Mouse (Mus musculus): ENCODE data around the gene Jak3. TPM values are rescaled to one million over a fixed set of nuclear protein-coding genes. Genes with fewer than 3 reads are reported as not detected.

Jak3 gene
- total RNA-seq, 2 experiments from 2014 or later, result 1.8 to 5.2 TPM

DNA sequence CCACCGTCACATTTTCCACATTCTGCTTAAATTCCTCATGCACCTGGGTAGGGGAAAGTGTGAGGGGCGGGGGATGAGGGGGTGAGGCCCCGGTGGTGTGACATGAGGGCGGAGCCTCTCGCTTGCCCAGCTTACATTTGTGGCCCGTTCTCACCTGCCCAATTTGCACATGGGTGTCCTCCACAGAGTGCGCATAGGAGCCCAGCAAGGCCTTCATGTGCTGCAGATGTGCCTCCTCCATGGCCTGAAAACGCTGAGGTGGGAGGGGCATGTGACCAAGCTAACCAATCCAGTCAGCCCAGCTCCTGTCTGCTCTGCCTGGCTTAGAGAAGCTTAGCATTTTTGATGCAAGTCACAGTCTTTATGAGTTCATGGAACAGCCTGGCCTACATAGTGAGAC lies 39.4 kb downstream of the Jak3 start:
- ATAC-seq (replicated peaks; ENCODE audit: low FRiP score, low TSS enrichment, poor library complexity, severe bottlenecking), result no peak

DNA sequence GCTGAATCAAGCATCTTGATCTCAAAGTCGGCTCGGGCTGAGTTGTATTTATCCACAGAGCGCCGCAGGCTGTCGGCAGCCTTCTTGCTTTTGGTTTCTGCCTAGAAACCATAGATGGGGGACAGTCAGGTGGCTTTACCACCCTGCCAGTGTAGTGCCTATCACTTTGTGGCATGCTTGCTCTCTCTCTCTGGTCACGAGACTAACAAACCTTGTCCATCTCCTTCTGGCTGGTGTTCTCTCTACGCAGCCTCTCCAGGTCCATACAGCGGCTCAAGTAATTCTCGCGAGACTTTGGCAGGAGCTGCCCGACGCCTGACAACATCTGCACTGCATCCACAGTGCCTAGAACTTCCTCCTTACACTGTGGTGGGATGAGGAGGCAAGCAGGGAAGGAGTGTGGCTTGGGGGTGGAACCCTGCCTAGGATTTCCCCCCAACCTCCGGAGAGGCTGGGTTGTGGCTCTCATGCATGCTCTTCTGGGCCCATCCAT lies 40.5 kb downstream of the Jak3 start:
- ATAC-seq (replicated peaks; ENCODE audit: low FRiP score, low TSS enrichment, poor library complexity, severe bottlenecking), result no peak

GRCm38 (mm10) chr8:71717096-71717495 lies 41.0 kb downstream of the Jak3 start:
- no peak for ATAC-seq (replicated peaks; ENCODE audit: low FRiP score, low TSS enrichment, poor library complexity, severe bottlenecking)

DNA sequence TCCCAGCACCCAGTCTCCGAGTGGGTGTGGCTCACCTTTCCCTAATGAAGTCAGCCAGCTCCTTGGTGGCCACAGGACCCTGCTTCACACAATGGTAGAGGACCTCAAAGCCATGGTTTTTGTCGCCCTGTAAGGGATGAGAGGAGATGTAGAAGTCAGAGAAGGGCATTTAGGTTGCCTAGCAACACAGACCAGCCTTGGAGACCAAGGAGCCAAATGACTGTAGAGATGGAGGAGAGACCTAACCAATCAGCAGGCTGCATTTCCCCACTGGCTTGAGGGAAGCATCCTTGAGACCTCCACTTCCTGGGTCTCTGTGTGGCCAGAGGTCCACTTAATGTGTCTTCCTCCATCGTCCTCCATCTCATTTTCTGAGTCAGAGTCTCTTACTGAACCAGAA lies 42.2 kb downstream of the Jak3 start:
- no peak for ATAC-seq (replicated peaks; ENCODE audit: low FRiP score, low TSS enrichment, poor library complexity, severe bottlenecking)

GRCm38 (mm10) chr8:71719218-71719617 lies 43.1 kb downstream of the Jak3 start:
- ATAC-seq (replicated peaks; ENCODE audit: low FRiP score, low TSS enrichment, poor library complexity, severe bottlenecking), result peak; percentile 86

DNA sequence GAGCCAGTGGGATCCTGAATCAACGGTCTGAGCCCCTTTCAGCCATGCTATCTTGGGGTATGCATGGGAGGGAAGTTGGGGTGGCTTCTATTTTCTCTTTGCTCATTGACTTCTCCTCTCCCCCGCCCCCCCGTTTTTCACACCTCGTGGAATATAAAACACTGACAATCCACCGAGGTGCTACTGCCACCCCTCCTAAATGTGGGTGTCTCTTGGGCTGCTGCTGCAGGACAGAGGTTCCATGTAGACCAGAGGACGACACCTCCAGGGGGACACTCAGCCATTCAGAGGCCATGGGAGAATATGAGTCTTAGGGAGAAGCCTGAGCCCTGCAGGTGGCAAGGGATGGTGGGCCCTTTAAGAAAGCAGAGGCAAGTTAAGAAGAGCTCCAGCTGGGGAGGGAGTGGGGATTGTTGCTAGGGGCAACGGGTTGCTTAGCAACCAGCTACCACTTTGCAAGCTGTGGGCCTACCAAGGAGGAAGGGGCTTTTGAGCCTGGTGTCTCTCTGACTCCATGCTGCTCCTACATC lies 43.9 kb downstream of the Jak3 start:
- no peak for ATAC-seq (replicated peaks; ENCODE audit: low FRiP score, low TSS enrichment, poor library complexity, severe bottlenecking)

DNA sequence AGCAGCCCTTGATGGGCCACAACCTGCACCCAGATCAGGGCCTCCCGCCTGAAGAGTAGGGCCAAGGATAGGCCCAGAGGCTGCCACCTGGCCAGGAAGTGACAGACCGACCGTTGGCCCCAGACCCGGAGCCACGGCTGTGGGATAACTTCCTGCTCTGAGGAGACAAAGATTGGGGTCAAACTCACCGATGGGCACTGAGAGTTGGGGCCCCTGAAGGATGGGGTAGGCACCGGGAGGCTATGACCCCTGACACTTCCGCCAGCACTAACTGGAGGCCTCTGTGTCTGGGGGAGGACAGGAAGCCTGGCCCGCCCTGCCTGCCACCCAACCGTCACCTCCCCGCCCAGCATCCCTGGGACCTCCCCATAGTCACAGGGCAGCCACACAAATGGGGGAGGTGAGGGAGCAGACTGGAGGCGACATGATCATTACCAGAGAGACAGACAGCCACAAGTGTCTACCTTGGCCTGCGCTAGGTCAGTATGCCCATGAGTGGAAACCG lies 47.0 kb downstream of the Jak3 start:
- ATAC-seq (replicated peaks; ENCODE audit: low FRiP score, low TSS enrichment, poor library complexity, severe bottlenecking), result peak; percentile 62

DNA sequence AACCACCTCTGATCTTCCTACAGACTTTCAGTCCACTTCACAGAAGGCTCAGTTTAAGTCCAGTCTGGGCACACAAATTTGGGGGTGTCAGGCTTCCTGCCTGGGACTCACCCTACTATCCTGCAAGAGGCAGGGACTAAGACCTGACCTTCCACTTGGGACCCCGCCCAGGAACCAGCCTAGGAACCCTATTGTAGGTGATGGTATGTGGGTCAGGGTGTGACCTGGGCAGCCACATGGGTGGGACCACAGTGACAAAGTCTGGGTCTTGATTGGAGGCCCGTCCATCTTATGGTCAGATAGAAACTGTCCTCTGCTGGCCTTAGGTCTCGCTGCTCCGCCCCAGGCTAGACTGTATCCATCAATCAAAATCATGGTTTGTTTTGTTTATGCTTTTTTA lies 48.3 kb downstream of the Jak3 start:
- no peak for ATAC-seq (replicated peaks; ENCODE audit: low FRiP score, low TSS enrichment, poor library complexity, severe bottlenecking)

GRCm38 (mm10) chr8:71725122-71725924 lies 49.2 kb downstream of the Jak3 start, which contains the start of gene Fcho1:
Gene Fcho1 (minus strand): TSS chr8:71725716.
- peak; percentile 45 for ATAC-seq (replicated peaks; ENCODE audit: low FRiP score, low TSS enrichment, poor library complexity, severe bottlenecking)

DNA sequence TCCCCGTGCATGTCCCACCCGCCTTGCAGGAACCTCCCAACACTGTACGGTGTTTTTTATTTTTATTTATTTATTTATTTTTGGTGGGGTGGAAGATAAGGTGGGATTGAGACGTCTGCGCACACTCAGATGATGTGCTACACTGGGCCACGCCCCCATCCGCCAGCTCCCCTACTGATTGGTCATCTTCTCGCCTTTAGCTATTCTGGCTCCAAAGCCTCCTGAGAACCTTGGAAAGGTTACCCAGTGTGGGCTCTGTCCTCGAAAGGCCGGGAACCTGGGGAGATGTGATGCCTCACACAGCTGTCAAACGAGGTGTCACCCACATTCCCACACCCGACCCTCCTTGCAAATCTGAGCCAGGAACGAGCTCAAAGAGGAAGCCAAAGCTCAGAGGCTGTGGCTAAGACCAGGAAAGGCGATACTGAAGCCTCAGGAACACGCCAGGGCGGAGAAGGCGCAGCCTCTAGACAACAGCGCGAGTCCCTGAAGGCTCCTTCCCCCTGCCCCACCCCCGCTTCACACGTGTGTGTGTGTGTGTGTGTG lies 52.2 kb downstream of the Jak3 start:
- peak; percentile 28; the same call in 1 of the 2 replicates for ATAC-seq (replicated peaks; ENCODE audit: low FRiP score, low TSS enrichment, poor library complexity, severe bottlenecking)

DNA sequence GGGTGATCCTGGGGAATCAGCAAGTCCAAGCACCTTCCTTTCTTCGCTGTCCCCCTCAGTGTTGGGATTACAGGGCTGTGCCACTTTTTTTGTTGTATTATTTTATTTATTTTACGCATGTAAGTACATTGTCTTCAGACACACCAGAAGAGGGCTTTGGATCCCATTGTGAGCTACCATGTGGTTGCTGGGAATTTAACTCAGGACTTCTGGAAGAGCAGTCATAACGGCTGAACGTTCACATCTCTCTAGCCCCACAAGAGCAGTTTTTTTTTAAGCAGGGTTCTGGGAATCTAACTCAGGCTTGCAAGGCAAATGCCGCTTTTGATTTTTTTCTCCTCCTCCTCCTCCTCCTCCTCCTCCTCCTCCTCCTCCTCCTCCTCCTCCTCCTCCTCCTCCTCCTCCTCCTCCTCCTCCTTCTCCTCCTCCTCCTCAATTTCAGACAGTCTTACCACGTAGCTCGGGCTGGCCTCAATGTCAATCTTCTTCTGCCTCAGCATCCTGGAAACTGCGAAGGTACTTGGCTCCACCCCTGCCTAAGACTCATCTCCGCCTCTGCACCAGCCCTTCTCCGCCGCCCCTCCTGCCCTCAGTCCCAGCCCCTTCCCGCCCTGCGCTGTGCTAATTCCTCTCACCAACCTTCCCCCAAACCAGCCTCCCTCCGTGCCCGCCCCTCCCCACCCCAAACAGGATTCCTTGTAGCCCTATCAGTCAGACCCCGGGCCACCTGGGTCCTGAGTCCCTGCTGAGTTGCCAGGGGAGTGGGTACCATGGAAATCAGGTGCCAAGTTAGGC lies 52.9 kb downstream of the Jak3 start:
- peak; percentile 55 for ATAC-seq (replicated peaks; ENCODE audit: low FRiP score, low TSS enrichment, poor library complexity, severe bottlenecking)

DNA sequence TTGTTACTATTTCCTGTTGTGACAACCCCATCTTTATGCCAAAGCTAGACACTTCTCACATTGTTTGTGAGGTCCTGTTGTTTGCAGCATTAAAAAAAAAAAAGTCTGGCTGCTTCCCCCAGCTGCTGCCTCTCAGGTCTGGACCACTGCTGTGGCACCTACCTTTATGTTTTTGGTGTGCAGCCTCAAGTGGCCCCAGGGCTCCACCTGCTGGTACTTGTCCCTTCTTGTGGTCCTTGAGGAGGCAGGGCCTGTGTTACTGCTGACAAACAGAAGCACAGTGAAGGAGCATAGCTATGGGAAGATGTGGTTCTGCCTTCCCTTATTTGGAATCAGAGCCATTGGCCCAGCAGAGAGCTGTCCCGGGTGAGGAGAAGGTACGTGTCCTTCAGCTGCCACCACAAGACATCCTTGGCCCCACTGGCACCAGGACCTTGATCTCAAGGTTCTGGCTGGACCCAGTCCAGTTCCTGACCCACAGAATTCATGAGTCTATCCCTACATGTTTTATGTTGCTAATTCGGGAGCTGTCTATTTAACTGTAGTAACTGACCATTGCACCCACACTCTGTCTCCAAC lies 55.6 kb downstream of the Jak3 start:
- ATAC-seq (replicated peaks; ENCODE audit: low FRiP score, low TSS enrichment, poor library complexity, severe bottlenecking), result peak; percentile 63

DNA sequence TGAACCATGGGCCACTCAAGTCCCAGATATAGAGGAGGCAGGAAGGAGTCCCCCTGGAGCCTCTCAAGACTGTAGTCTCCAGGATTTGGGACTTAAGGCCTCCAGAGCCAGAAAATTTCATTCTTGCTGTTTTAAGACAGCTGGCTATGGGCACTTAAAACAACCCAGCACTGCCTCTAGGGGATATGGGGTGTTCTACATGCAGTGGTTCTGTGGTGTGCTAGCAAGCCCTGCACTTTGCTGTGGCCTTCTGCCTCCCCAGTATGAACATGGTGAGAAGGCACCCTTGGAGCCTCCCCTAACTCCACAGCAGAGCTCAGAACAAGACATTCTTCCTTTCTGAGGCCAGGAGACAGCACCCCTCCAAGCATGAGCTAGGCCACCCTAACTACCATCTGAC lies 62.2 kb downstream of the Jak3 start:
- peak; percentile 46; the same call in 1 of the 2 replicates for ATAC-seq (replicated peaks; ENCODE audit: low FRiP score, low TSS enrichment, poor library complexity, severe bottlenecking)

Other genes with a start within 250 kb of the Jak3 start
- gene Abhd8, start 212.6 kb upstream of the Jak3 start, total RNA-seq (2014; fragmentation: Nextera tagmentation), result 5.3 and 7.1 TPM in 2 replicates
- 4.7 and 6.3 TPM in 2 replicates for gene Abhd8, start 212.6 kb upstream of the Jak3 start, total RNA-seq (2017)
- 82.3 and 120 TPM in 2 replicates for gene Mrpl34, start 211.3 kb upstream of the Jak3 start, total RNA-seq (2014; fragmentation: Nextera tagmentation)
- 46.7 and 63.4 TPM in 2 replicates for gene Mrpl34, start 211.3 kb upstream of the Jak3 start, total RNA-seq (2017)
- 31.4 and 47.5 TPM in 2 replicates for gene Dda1, start 207.1 kb upstream of the Jak3 start, total RNA-seq (2014; fragmentation: Nextera tagmentation)
- 13.3 and 19.6 TPM in 2 replicates for gene Dda1, start 207.1 kb upstream of the Jak3 start, total RNA-seq (2017)
- gene Ano8, start 190.3 kb upstream of the Jak3 start, total RNA-seq (2014; fragmentation: Nextera tagmentation), result 2.4 and 4.5 TPM in 2 replicates
- gene Ano8, start 190.3 kb upstream of the Jak3 start, total RNA-seq (2017), result 2.3 and 3.4 TPM in 2 replicates
- 15.1 and 20.3 TPM in 2 replicates for gene Gtpbp3, start 188.2 kb upstream of the Jak3 start, total RNA-seq (2014; fragmentation: Nextera tagmentation)
- gene Gtpbp3, start 188.2 kb upstream of the Jak3 start, total RNA-seq (2017), result 18.7 and 32.1 TPM in 2 replicates
- 7.2 and 8.9 TPM in 2 replicates for gene Plvap, start 164.5 kb upstream of the Jak3 start, total RNA-seq (2014; fragmentation: Nextera tagmentation)
- gene Plvap, start 164.5 kb upstream of the Jak3 start, total RNA-seq (2017), result 6.9 and 9.3 TPM in 2 replicates
- not detected in 2 replicates for gene Ccdc194, start 150.6 kb upstream of the Jak3 start, total RNA-seq (2014; fragmentation: Nextera tagmentation)
- not detected in 2 replicates for gene Ccdc194, start 150.6 kb upstream of the Jak3 start, total RNA-seq (2017)
- 31.1 and 46.7 TPM in 2 replicates for gene Bst2, start 138.8 kb upstream of the Jak3 start, total RNA-seq (2014; fragmentation: Nextera tagmentation)
- gene Bst2, start 138.8 kb upstream of the Jak3 start, total RNA-seq (2017), result 34.9 and 90.9 TPM in 2 replicates
- 19.9 and 24.4 TPM in 2 replicates for gene Mvb12a, start 133.4 kb upstream of the Jak3 start, total RNA-seq (2014; fragmentation: Nextera tagmentation)
- gene Mvb12a, start 133.4 kb upstream of the Jak3 start, total RNA-seq (2017), result 23.9 and 31.7 TPM in 2 replicates
- gene Tmem221, start 117.4 kb upstream of the Jak3 start, total RNA-seq (2014; fragmentation: Nextera tagmentation), result not detected in 2 replicates
- gene Tmem221, start 117.4 kb upstream of the Jak3 start, total RNA-seq (2017), result not detected in 2 replicates
- gene Nxnl1, start 109.7 kb upstream of the Jak3 start, total RNA-seq (2014; fragmentation: Nextera tagmentation), result not detected in 2 replicates
- gene Nxnl1, start 109.7 kb upstream of the Jak3 start, total RNA-seq (2017), result not detected in 2 replicates
- gene Slc27a1, start 107.4 kb upstream of the Jak3 start, total RNA-seq (2014; fragmentation: Nextera tagmentation), result 3.0 and 6.3 TPM in 2 replicates
- 0.95 and 3.1 TPM in 2 replicates for gene Slc27a1, start 107.4 kb upstream of the Jak3 start, total RNA-seq (2017)
- gene Pgls, start 84.1 kb upstream of the Jak3 start, total RNA-seq (2014; fragmentation: Nextera tagmentation), result 104 and 132 TPM in 2 replicates
- 76.2 and 80.7 TPM in 2 replicates for gene Pgls, start 84.1 kb upstream of the Jak3 start, total RNA-seq (2017)
- gene Fam129c, start 78.6 kb upstream of the Jak3 start, total RNA-seq (2014; fragmentation: Nextera tagmentation), result 15.9 and 42.5 TPM in 2 replicates
- 0.14 and 15.0 TPM in 2 replicates for gene Fam129c, start 78.6 kb upstream of the Jak3 start, total RNA-seq (2017)
- 55.8 and 58.0 TPM in 2 replicates for gene Colgalt1, start 65.3 kb upstream of the Jak3 start, total RNA-seq (2014; fragmentation: Nextera tagmentation)
- 40.1 and 44.4 TPM in 2 replicates for gene Colgalt1, start 65.3 kb upstream of the Jak3 start, total RNA-seq (2017)
- 0.26 and 0.64 TPM in 2 replicates for gene Unc13a, start 4.5 kb upstream of the Jak3 start, total RNA-seq (2014; fragmentation: Nextera tagmentation)
- 0.27 TPM in 1 of 2 replicates, not detected in the other for gene Unc13a, start 4.5 kb upstream of the Jak3 start, total RNA-seq (2017)
- 6.4 and 17.6 TPM in 2 replicates for gene Insl3, start 12.9 kb downstream of the Jak3 start, total RNA-seq (2014; fragmentation: Nextera tagmentation)
- gene Insl3, start 12.9 kb downstream of the Jak3 start, total RNA-seq (2017), result 0.88 and 4.8 TPM in 2 replicates
- gene B3gnt3, start 25.5 kb downstream of the Jak3 start, total RNA-seq (2014; fragmentation: Nextera tagmentation), result 0.42 and 0.79 TPM in 2 replicates
- gene B3gnt3, start 25.5 kb downstream of the Jak3 start, total RNA-seq (2017), result 0.30 and 0.99 TPM in 2 replicates
- 183 and 235 TPM in 2 replicates for gene Fcho1, start 49.4 kb downstream of the Jak3 start, total RNA-seq (2014; fragmentation: Nextera tagmentation)
- gene Fcho1, start 49.4 kb downstream of the Jak3 start, total RNA-seq (2017), result 68.1 and 88.4 TPM in 2 replicates
- gene Zfp709, start 205.7 kb downstream of the Jak3 start, total RNA-seq (2014; fragmentation: Nextera tagmentation), result 4.0 and 5.3 TPM in 2 replicates
- gene Zfp709, start 205.7 kb downstream of the Jak3 start, total RNA-seq (2017), result 3.5 and 11.3 TPM in 2 replicates
- gene Zfp882, start 232.3 kb downstream of the Jak3 start, total RNA-seq (2014; fragmentation: Nextera tagmentation), result 4.0 and 6.3 TPM in 2 replicates
- 3.3 and 7.9 TPM in 2 replicates for gene Zfp882, start 232.3 kb downstream of the Jak3 start, total RNA-seq (2017)
- 19.8 and 21.9 TPM in 2 replicates for gene Zfp617, start 232.3 kb downstream of the Jak3 start, total RNA-seq (2014; fragmentation: Nextera tagmentation)
- gene Zfp617, start 232.3 kb downstream of the Jak3 start, total RNA-seq (2017), result 14.2 and 14.7 TPM in 2 replicates